Comparison of ENCODE assay signal across 16 mouse cellular contexts in genomic region chr12:50158143-50158542, GRCm38 (mm10).
DNase-seq lines count a peak whose midpoint lies in the region; TF ChIP-seq lines count a peak whose summit lies in the region.
"Had no signal": no experiment of that assay in that cellular context is flagged by ENCODE, and none has a peak within 500 bp of the region (broad histone marks: within the 10 kb centered on the region; RNA-seq: fewer than 3 reads in every experiment).

No protein-coding gene starts in this region.

- no peak for TF ChIP-seq CTCF in brain, embryonic 14.5 days (IDR thresholded peaks at IDR 0.05; ENCODE audit: borderline replicate concordance, extremely low read depth, insufficient read depth, insufficient read length)

- TF ChIP-seq POLR2A in brain, embryonic 14.5 days (IDR thresholded peaks at IDR 0.05; ENCODE audit: borderline replicate concordance, extremely low read depth, insufficient read depth, insufficient read length, poor library complexity, severe bottlenecking): no peak

- DNase-seq in layer of hippocampus, adult 11-12 months (ENCODE audit: low spot score): peak; percentile 36
- DNase-seq in layer of hippocampus, adult 9-10 months (ENCODE audit: low spot score): no peak
- peak; percentile 53 for DNase-seq in brain, adult 2 months (ENCODE audit: low read depth, low spot score)
- DNase-seq in brain, embryonic 14.5 days (ENCODE audit: low read depth): peak; percentile 45
- peak; percentile 15 for DNase-seq in right cerebral cortex, adult 18-20 months
- DNase-seq in lung, postnatal 25 days (ENCODE audit: low spot score): no peak
- no peak for DNase-seq in adrenal gland, postnatal 10 days
- DNase-seq: cerebellum, adult 18-20 months; gastrocnemius, postnatal 36 days; heart, postnatal 10 days; kidney, adult 18-20 months; kidney, postnatal 14 days; lung, adult 18-20 months; lung, postnatal 4 days; midbrain, embryonic 14.5 days; thymus, postnatal 4 days had no signal

Comparison
In these comparisons a context has a peak if more than half of its experiments do, and no peak if none do; other contexts are left out.
1. DNase-seq: peak in layer of hippocampus, adult 11-12 months (single experiment), brain, adult 2 months (single experiment), brain, embryonic 14.5 days (single experiment) and right cerebral cortex, adult 18-20 months (single experiment); none in layer of hippocampus, adult 9-10 months (single experiment), lung, postnatal 25 days (single experiment) and adrenal gland, postnatal 10 days (single experiment).